Mouse (Mus musculus) right cerebral cortex, postnatal 36 days (tissue): Measurements from ENCODE around the gene Vcam1.

Experiments
- DNase-seq, 2 experiments: peaks; one replicate each; pipeline ENCODE4 v3.0.0; 2022; ENCODE audit warnings: low spot score in 2 of 2, mixed read lengths in 1 of 2

Vcam1 gene

DNA sequence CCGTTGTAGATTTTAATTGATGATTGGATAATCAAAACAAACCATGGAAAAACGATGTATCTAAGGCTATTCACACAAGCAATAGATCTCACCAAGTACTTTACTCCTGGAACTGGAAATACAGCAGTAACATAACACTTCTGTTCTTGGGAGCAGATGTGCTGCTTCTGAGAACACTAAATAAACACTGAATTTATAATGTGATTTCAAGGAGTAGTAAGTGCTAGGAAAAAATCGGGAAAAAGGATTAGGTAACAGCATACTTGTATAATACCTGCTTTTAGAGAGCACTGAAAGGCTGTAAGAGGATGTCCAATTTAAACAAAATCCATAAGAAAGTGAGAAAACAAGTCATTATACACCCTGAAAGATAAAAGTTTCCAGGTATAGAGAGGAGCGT is 43.5 kb downstream of the Vcam1 start:
- DNase-seq = no peak

DNA sequence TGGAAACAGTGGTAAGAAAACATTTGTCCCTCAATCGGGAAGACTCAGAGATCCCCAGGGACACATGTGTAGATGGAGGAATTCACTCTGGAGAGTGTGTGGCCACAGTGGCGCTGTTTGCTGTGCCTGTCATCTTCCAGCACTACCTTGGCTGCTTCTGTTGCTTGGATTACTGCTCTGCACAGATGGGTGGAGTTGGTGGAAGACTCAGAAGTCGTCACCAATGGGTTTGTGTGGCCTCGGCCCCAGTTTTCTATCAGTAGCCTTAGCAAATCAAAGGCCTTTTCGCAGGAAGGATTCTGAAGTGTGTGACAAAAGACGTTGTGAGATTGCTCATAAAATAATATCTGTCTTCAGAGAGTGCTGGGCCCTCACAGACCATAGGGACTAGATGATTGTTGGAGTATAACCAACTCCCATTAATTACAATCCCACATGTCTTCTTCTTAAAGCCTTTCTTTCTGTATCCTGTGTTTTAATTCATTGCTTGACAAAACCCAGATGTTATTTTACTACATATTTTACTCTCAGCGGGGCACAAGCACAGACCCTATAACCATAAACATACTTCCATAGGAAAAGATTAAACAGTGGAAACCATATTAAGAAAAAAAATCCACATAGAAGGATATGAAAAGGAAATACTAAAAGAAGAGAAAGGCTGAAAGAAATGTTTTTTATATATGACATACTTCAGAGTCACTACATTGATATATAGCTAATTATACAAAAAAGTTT is 48.4 kb downstream of the Vcam1 start:
- DNase-seq = no peak

DNA sequence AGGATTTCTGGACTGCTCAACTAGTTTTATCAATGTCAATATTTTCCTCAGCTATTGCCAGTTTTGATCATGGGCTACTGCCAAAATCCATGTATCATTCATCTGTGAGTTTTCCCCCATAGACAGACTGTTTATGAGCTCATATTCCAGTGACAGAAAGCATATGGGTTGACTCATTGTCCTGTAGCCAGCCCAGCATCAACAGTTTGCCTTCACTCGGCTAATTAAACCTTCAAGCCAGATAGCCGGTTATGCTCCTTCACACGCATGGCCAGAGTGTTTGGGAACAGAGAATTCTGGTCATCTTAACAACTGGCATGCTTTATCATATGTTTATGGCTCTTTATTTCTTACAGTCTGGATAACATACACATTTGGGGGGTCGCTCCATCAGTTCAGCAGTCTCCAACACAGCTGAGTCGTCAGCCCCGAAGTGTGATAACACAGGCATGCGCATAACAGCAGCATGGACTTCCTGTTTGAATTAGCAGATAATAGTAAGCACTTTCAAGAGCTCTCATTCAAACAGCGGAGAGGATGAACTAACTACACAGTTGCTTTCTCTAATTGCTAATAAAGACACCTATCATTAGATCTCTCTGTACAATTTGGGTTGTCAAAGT is 49.2 kb downstream of the Vcam1 start:
- no peak for DNase-seq

DNA sequence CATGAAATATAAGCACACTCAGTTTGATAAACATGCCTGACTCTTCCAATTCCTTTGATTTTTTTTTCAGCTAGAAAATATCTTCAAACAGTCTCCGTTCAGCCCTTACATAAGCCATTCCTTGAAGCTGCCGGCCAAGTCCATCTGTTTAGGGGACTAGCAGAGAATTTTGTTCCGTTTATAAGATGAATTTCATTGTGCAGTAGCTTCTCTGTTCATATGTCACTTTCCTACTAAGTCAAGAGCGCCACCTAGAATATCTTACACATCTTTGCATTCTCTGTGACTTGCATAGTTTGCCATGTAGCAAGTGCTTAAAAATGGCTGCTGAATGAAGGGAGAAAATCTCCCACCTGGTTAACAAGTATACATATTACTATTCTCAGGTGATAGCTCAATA is 51.0 kb downstream of the Vcam1 start:
- DNase-seq = no peak

DNA sequence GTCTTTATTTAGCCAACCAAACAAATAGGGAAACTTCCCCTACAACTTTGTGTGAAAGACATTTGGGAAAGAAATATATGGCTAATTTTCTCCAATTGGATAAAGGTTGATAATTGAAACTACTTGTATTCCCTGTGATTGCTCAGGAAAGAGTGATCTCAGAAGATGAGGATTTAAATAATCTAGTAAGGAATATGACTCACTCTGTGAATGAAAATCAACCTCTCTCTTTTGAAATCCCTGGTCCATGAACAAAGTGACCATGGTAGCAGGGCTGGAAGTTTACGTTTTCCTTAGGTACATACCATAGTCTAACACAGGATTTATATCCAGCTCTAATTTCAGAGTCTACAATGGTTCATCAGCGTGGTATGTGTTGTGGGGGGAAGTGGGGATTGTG is 52.7 kb downstream of the Vcam1 start:
- DNase-seq = no peak

DNA sequence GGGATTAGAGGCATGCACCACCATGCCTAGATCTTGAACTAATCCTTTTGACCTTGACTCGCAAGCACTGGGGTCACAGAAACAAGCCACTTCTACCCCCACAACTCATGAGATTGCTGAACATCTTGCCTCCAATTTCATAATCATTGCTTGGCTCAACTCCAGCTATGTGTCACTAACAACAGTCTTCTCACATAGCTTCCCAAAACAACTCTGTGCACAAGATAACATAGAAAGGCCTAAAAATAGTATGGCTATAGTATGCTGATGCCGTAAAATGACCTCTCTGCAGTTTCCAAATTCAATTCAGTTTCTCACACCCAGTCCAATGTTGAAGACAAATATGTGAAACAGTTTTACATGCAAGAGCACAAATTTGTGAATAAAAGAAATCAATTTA is 56.9 kb downstream of the Vcam1 start:
- DNase-seq = no peak

DNA sequence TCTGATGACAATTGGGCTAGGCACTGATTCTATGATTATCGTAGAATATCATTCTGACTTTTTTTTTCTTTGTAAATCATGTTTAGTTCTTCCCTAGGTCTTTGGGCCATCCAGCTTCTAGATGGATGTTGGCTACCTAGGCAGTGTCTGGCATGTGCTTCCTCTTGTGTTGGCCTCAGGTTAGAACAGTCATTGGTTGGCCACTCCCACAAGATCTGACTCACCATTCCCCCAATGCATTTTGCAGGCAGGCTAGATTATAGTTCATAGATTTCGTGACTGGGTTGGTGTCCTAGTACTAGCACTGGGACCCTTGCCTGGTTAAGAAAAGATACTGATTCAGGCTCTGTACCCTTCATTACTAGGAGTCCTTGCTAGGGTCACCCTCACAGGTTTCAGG is 67.3 kb downstream of the Vcam1 start:
- no peak for DNase-seq

DNA sequence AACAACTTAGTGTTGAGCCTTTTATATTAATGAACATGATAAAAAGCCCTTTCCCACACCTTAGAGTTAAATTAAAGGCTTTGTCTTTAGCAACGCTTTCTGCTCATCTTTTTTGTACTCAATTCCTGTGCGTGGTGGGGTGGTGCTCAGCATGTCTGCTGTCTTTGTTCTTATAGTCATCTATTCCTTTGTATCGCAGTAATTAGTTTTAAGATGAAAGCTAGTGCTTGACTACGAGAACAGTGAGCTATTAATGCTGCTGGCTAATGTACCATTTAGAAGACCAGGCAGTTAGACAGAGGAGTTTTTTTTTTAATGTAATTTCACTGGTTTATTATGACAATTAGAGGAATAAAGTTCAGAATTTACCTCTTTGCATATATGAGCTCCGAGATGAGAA is 69.2 kb downstream of the Vcam1 start:
- DNase-seq = no peak
